8 mouse cellular contexts compared by ENCODE assay signal in genomic region chr8:88696721-88697641, GRCm38 (mm10). TPM values are rescaled to one million over a fixed set of nuclear protein-coding genes. Genes with fewer than 3 reads are reported as not detected.
DNase-seq lines count a peak whose midpoint lies in the region; ATAC-seq and TF ChIP-seq lines count a peak whose summit lies in the region.

Gene Cyld (plus strand): TSS chr8:88697028.

- H3K9ac ChIP-seq in kidney, embryonic 14.5 days (ENCODE audit: low read depth, low read length): peak within 1 kb of the TSS; percentile 77
- peak within 1 kb of the TSS; percentile 65 for H3K9ac ChIP-seq in limb, embryonic 15.5 days

- TF ChIP-seq POLR2A in bone marrow macrophage, adult 2 months (IDR thresholded peaks at IDR 0.05; ENCODE audit: borderline replicate concordance, low read depth, low read length): no peak
- 0 out of 2 replicates have a peak, but pooled peaks have one; percentile 3 for TF ChIP-seq POLR2A in embryonic fibroblast, embryonic 13.5 days (IDR thresholded peaks at IDR 0.05; ENCODE audit: low read depth, low read length)

- no peaks in the 10 kb centered on the region for H3K9me3 ChIP-seq in kidney, embryonic 14.5 days (ENCODE audit: control insufficient read depth, low read length)
- H3K9me3 ChIP-seq in limb, embryonic 15.5 days: no peaks in the 10 kb centered on the region

- TF ChIP-seq CTCF in bone marrow macrophage, adult 2 months (IDR thresholded peaks at IDR 0.05; ENCODE audit: low read depth, low read length): no peak
- no peak for TF ChIP-seq CTCF in embryonic fibroblast, embryonic 13.5 days (IDR thresholded peaks at IDR 0.05; ENCODE audit: borderline replicate concordance, insufficient read depth, low read length)

- under 1% methylated on average over 68 of the region's 80 CpGs for WGBS in kidney, embryonic 14.5 days
- under 1% methylated on average over 80 of the region's 80 CpGs for WGBS in limb, embryonic 15.5 days

- H3K27ac ChIP-seq in bone marrow macrophage, adult 2 months (ENCODE audit: insufficient read depth, low read depth, low read length): peak within 1 kb of the TSS; percentile 68
- H3K27ac ChIP-seq in embryonic fibroblast, embryonic 13.5 days (ENCODE audit: insufficient read depth, low read length): peak within 1 kb of the TSS; percentile 83
- peak within 1 kb of the TSS; percentile 4; the same call in 1 of the 2 replicates for H3K27ac ChIP-seq in kidney, embryonic 14.5 days (ENCODE audit: low read depth, low read length)
- H3K27ac ChIP-seq in limb, embryonic 15.5 days: peak within 1 kb of the TSS; percentile 76

- peak; percentile 99 for DNase-seq in A20 (ENCODE audit: low read depth, low spot score)
- peak; percentile 98 to 99 for DNase-seq in heart, adult 9 months (ENCODE audit: low spot score in 2 of 2)
- peak; percentile 94 to 96 for DNase-seq in monocyte, adult 2 months (ENCODE audit: low read depth in 1 of 2, low spot score in 2 of 2)
- DNase-seq in spleen, postnatal 36 days (ENCODE audit: low spot score in 2 of 2): peak; percentile 99

- no peaks in the 10 kb centered on the region for H3K36me3 ChIP-seq in kidney, embryonic 14.5 days (ENCODE audit: control insufficient read depth, insufficient read depth, low read length)
- no peaks in the 10 kb centered on the region for H3K36me3 ChIP-seq in limb, embryonic 15.5 days

- H3K27me3 ChIP-seq in kidney, embryonic 14.5 days (ENCODE audit: control insufficient read depth, insufficient read depth, low read length): no peaks in the 10 kb centered on the region
- H3K27me3 ChIP-seq in limb, embryonic 15.5 days: no peaks in the 10 kb centered on the region

- peaks cover 22% of the 10 kb centered on the region for H3K4me1 ChIP-seq in bone marrow macrophage, adult 2 months (ENCODE audit: control insufficient read depth, insufficient read depth, low read length)
- peaks cover 2% of the 10 kb centered on the region; the same call in 1 of the 2 replicates for H3K4me1 ChIP-seq in embryonic fibroblast, embryonic 13.5 days (ENCODE audit: control insufficient read depth, insufficient read depth, low read length)
- H3K4me1 ChIP-seq in kidney, embryonic 14.5 days (ENCODE audit: control insufficient read depth, insufficient read depth, low read length): peaks cover 9% of the 10 kb centered on the region; the same call in 1 of the 2 replicates
- H3K4me1 ChIP-seq in limb, embryonic 15.5 days: peaks cover 9% of the 10 kb centered on the region; the same call in 1 of the 2 replicates

- H3K4me3 ChIP-seq in bone marrow macrophage, adult 2 months (ENCODE audit: insufficient read depth, low read length): peak within 1 kb of the TSS; percentile 85
- H3K4me3 ChIP-seq in embryonic fibroblast, embryonic 13.5 days (ENCODE audit: insufficient read depth, low read length): peak within 1 kb of the TSS; percentile 90
- H3K4me3 ChIP-seq in kidney, embryonic 14.5 days (ENCODE audit: low read length): peak within 1 kb of the TSS; percentile 79
- peak within 1 kb of the TSS; percentile 92 for H3K4me3 ChIP-seq in limb, embryonic 15.5 days

- ATAC-seq in kidney, embryonic 14.5 days (ENCODE audit: low FRiP score, low TSS enrichment): peak; percentile 99
- ATAC-seq in limb, embryonic 15.5 days (ENCODE audit: insufficient number of reproducible peaks, low FRiP score, low TSS enrichment, low read depth): peak; percentile 99

- peak within 1 kb of the TSS; percentile 86 for H3K4me2 ChIP-seq in kidney, embryonic 14.5 days (replicated peaks; ENCODE audit: low read depth, low read length)
- peak within 1 kb of the TSS; percentile 67 for H3K4me2 ChIP-seq in limb, embryonic 15.5 days

RNA-seq across cellular contexts. Expression of gene Cyld, which starts in this region (rescaled TPM):
- polyA plus RNA-seq in bone marrow macrophage, adult 2 months (2012; ENCODE audit: insufficient read depth, insufficient read length, missing spikeins): 28.1 and 33.9 TPM in 2 replicates
- 25.4 and 26.5 TPM in 2 replicates for polyA plus RNA-seq in embryonic fibroblast, embryonic 13.5 days (2011; ENCODE audit: insufficient read length, low read depth, missing spikeins)
- 9.0 and 16.6 TPM in 2 replicates for polyA plus RNA-seq in kidney, embryonic 14.5 days (2014; fragmentation: Nextera tagmentation; extraction: Ambion mirVana)
- polyA plus RNA-seq in limb, embryonic 15.5 days (2015; fragmentation: Nextera tagmentation; extraction: Ambion mirVana): 13.7 and 14.0 TPM in 2 replicates

Comparison
In these comparisons a context has a peak if more than half of its experiments do, and no peak if none do; other contexts are left out.
1. Peak in every context shown above with its lines: DNase-seq, ATAC-seq, H3K4me3 ChIP-seq and H3K27ac ChIP-seq.
2. H3K27ac ChIP-seq: peak in every context shown above with its lines; median percentile 83 in embryonic fibroblast, embryonic 13.5 days; 76 in limb, embryonic 15.5 days; 68 in bone marrow macrophage, adult 2 months; 4 in kidney, embryonic 14.5 days.